Mouse (Mus musculus) forebrain, embryonic 10.5 days (tissue): Measurements from ENCODE around the gene Ddx41. TPM values are rescaled to one million over a fixed set of nuclear protein-coding genes. Genes with fewer than 3 reads are reported as not detected.

Source experiments
- microRNA-seq: library from miRNA; unstranded; fragments of <30 nt; microRNA quantifications from one replicate; pipeline ENCODE4, GENCODE M21; 2017
- polyA plus RNA-seq: library from polyadenylated mRNA; unstranded; fragments of >200 nt; fragmentation: Nextera tagmentation; extraction: Ambion mirVana; gene quantifications from 2 replicates; pipeline ENCODE4 v1.2.1, GENCODE M21; 2016

The Ddx41 gene
- polyA plus RNA-seq, 1 experiment from 2014 or later = 96.5 TPM

Small RNA genes within 50 kb of the gene (microRNA-seq; reads per million reads assigned to microRNA genes)
- not detected for gene Mir6945

Other genes with a start within 250 kb of the Ddx41 start
- gene Prelid1, start 216.2 kb downstream of the Ddx41 start, polyA plus RNA-seq = 502 and 512 TPM in 2 replicates
- gene Rab24, start 214.7 kb downstream of the Ddx41 start, polyA plus RNA-seq = 67.1 and 76.5 TPM in 2 replicates
- 23.0 and 28.5 TPM in 2 replicates for gene Mxd3, start 206.8 kb downstream of the Ddx41 start, polyA plus RNA-seq
- 97.8 and 100 TPM in 2 replicates for gene Lman2, start 173.9 kb downstream of the Ddx41 start, polyA plus RNA-seq
- 0.34 and 0.58 TPM in 2 replicates for gene Rgs14, start 166.9 kb downstream of the Ddx41 start, polyA plus RNA-seq
- gene Slc34a1, start 138.5 kb downstream of the Ddx41 start, polyA plus RNA-seq = not detected in 2 replicates
- gene Pfn3, start 121.4 kb downstream of the Ddx41 start, polyA plus RNA-seq = not detected in 2 replicates
- not detected in 2 replicates for gene F12, start 109.9 kb downstream of the Ddx41 start, polyA plus RNA-seq
- 44.8 and 51.1 TPM in 2 replicates for gene Grk6, start 91.6 kb downstream of the Ddx41 start, polyA plus RNA-seq
- gene Prr7, start 72.4 kb downstream of the Ddx41 start, polyA plus RNA-seq = 0.75 and 0.88 TPM in 2 replicates
- 346 and 355 TPM in 2 replicates for gene Dbn1, start 48.5 kb downstream of the Ddx41 start, polyA plus RNA-seq
- 200 and 209 TPM in 2 replicates for gene Pdlim7, start 23.0 kb downstream of the Ddx41 start, polyA plus RNA-seq
- gene Dok3, start 7.4 kb downstream of the Ddx41 start, polyA plus RNA-seq = 3.3 and 4.2 TPM in 2 replicates
- gene Fam193b, start 34.5 kb upstream of the Ddx41 start, polyA plus RNA-seq = 55.6 and 57.8 TPM in 2 replicates
- 129 and 141 TPM in 2 replicates for gene Tmed9, start 37.1 kb upstream of the Ddx41 start, polyA plus RNA-seq
- 26.6 and 28.9 TPM in 2 replicates for gene B4galt7, start 63.2 kb upstream of the Ddx41 start, polyA plus RNA-seq
- gene Caml, start 86.3 kb upstream of the Ddx41 start, polyA plus RNA-seq = 51.6 and 54.5 TPM in 2 replicates
- 44.1 and 48.0 TPM in 2 replicates for gene Ddx46, start 98.4 kb upstream of the Ddx41 start, polyA plus RNA-seq
- 46.7 and 48.7 TPM in 2 replicates for gene B230219D22Rik, start 156.5 kb upstream of the Ddx41 start, polyA plus RNA-seq
- 67.1 and 69.5 TPM in 2 replicates for gene Txndc15, start 178.0 kb upstream of the Ddx41 start, polyA plus RNA-seq
- gene Pcbd2, start 190.7 kb upstream of the Ddx41 start, polyA plus RNA-seq = 33.9 and 36.4 TPM in 2 replicates
- 0.11 TPM in 2 replicates for gene Catsper3, start 247.9 kb upstream of the Ddx41 start, polyA plus RNA-seq